Mouse (Mus musculus) cortical plate, adult 2 months (tissue): ENCODE data around the gene Zcchc2. TPM values are rescaled to one million over a fixed set of nuclear protein-coding genes. Genes with fewer than 3 reads are reported as not detected.
A peak's percentile ranks its signal among the peaks of the same experiment; 100 is the strongest.

Experiments used
- H3K27ac ChIP-seq: fragments of 200-500 bp; 2 replicates; pipeline ENCODE4 v1.5.1; 2012; ENCODE audit warnings: low read length, control low read depth, inconsistent platforms; ENCODE audit not compliant: insufficient read depth
- H3K4me1 ChIP-seq: fragments of 200-500 bp; 2 replicates; pipeline ENCODE4 v1.6.1; 2011; ENCODE audit warnings: low read length; ENCODE audit not compliant: control insufficient read depth, insufficient read depth
- H3K4me3 ChIP-seq: fragments of 200-500 bp; 2 replicates; pipeline ENCODE4 v1.5.1; 2011; ENCODE audit warnings: mild to moderate bottlenecking, low read length, control low read depth; ENCODE audit not compliant: insufficient read depth
- CTCF ChIP-seq: fragments of 200-500 bp; IDR thresholded peaks from 2 replicates; pipeline ENCODE4 v1.5.1; 2011; ENCODE audit warnings: mild to moderate bottlenecking, control low read depth, low read length; ENCODE audit not compliant: insufficient read depth; ENCODE audit errors: extremely low read depth
- POLR2A ChIP-seq: fragments of 200-500 bp; IDR thresholded peaks from 2 replicates; pipeline ENCODE4 v1.6.1; 2011; ENCODE audit warnings: mild to moderate bottlenecking, low read length, control low read depth; ENCODE audit not compliant: insufficient read depth; ENCODE audit errors: extremely low read depth
- polyA plus RNA-seq: library from polyadenylated mRNA; depleted of rRNA; stranded (reverse); fragments of >200 nt; gene quantifications from 2 replicates; pipeline ENCODE4 v1.2.3, GENCODE M21; 2012; rRNA removed

Zcchc2 gene
- polyA plus RNA-seq, 1 experiment: 19.6 TPM

DNA sequence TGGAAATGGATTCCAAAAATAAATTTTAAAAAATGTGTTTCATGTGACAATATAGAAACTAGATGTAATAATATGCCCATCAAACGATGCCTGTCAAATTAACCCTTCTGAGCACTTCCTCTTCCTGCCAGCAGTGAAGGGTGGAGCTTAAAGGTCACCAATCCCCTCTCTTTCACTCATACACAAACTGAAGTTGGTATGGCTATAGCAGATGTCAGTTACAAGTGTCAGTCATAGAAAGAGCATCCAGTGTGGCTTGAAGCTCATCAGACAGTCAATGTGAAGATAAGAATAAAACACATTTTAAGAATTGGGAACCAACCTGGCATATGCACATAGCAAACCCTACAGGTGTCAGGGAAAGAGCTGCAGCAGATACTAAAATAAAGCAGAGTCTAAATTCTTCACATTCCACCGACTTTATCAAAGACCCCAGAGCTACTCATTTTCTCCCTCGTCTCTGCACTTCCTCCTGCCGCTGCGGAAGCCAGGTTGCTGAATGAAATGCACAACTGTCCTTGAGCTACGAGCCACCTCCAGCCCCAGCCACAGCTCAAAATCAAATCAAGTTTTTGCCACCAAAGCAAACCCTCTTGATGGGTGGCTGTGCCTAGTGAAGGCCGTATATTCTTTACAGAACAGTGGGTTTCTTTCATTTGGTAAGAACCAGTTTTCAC, 79.8 kb downstream of the Zcchc2 start:
- Histone ChIP-seq H3K27ac (no peak overlapping the region), H3K4me1 (peaks cover 5% of the 10 kb centered on the region; the same call in 1 of the 2 replicates), H3K4me3 (no peak overlapping the region)
- no peak for TF ChIP-seq POLR2A
- no peak for TF ChIP-seq CTCF

DNA sequence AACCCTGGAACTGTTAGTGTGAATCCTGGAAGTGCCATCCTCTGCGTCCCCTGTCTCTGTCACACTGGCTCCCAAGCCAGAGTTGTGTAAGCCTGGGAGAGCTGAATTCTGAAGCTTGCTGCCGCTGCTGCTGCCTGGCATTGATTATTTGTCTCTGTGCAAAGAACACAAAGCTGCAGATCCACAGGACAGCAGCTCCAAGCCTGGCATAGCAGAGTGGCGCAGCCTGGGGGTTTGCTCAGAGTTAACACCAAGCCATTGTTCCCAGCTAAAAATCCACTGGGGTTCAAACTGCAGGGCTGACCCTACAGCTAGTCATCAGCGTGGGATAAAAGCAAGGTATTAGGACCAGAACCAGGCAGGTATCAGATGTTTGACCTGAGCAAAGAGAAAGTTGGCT, 80.6 kb downstream of the Zcchc2 start:
- Histone ChIP-seq H3K27ac (no peak overlapping the region), H3K4me3 (no peak overlapping the region), H3K4me1 (peaks cover 5% of the 10 kb centered on the region; the same call in 1 of the 2 replicates)
- TF ChIP-seq CTCF (no peak), POLR2A (no peak)

DNA sequence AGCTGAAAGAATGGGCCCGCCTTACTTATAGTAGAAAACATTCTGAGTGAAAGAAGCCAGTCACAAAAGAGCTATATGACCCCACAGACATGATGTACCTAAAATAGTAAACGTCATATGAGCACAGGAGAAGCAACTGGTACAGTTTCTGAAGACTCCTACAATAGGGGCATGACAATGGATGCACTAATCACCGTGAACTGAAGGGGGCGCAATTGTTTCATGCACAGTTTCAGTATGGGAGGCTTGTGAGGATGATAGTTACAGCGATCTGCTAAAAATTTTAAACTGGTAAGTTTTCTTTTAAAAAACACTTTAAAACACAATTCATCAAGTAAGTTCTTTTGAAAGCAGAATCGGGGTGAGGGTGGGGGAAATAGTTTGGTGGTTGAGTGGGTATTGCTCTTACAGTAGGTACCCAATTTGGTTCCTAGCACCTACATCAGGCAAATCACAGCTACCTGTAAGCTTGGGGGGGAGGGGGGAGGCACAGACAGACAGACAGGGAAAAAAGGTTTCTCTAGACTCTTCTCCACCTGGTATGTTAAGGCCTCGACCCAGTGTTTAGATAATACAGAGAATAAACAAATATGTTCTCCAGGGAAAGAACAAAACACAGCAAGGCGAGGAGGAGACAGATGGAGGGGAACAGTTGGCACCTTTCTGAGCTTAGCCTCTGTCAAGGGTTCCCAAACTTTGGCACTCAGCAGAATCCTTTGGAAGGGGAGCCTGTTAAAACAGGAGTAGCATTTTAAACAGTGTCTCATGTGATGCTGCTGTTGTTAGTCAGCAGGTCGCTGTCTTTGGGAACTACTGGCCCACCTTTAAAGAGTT, 81.2 kb downstream of the Zcchc2 start:
- H3K27ac ChIP-seq: no peak overlapping the region
- peaks cover 5% of the 10 kb centered on the region; the same call in 1 of the 2 replicates for H3K4me1 ChIP-seq
- TF ChIP-seq CTCF: peak; percentile 89
- no peak for TF ChIP-seq POLR2A
- H3K4me3 ChIP-seq: no peak overlapping the region

DNA sequence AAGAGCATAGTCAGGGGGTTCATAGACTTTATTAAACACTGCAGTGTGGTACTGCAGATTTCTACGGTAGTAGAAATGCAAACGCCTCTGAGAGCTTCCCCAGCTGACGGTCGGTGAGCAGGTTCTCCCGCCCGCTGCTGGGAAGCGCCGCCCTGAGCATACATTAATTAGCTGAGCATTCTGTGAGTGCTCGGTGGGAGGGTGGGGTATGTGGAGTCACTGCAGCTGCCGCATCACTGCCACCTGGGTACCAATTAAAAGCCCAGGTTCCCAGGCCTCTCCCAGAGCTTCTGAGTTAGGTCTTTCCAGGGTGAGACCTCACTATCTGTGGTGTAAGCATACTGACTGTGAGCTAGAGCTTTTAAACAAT, 81.8 kb downstream of the Zcchc2 start:
- no peak overlapping the region for H3K27ac ChIP-seq
- peaks cover 5% of the 10 kb centered on the region; the same call in 1 of the 2 replicates for H3K4me1 ChIP-seq
- no peak overlapping the region for H3K4me3 ChIP-seq
- TF ChIP-seq CTCF (no peak), POLR2A (no peak)

DNA sequence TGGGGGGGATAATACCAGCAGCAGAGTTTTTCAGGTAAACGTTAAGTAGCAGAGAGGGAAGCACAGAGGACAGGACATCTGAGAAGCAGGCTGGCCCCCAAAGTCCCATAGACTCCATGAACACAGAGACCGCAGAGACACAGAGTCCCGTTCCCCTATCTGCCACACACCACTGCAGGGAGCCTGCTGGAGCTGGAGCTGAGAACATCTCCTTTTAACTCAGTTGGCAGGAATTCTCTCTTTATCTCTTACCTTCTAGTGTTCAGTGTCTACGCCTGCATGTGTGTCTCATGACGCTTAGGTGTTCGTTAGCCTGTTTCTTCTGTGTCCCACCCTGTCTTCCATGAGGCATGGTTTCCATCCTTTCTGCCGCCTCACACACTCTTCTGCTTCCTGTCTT, 83.0 kb downstream of the Zcchc2 start:
- H3K4me1 ChIP-seq: peaks cover 5% of the 10 kb centered on the region; the same call in 1 of the 2 replicates
- no peak overlapping the region for H3K4me3 ChIP-seq
- no peak overlapping the region for H3K27ac ChIP-seq
- TF ChIP-seq POLR2A (no peak), CTCF (no peak)

DNA sequence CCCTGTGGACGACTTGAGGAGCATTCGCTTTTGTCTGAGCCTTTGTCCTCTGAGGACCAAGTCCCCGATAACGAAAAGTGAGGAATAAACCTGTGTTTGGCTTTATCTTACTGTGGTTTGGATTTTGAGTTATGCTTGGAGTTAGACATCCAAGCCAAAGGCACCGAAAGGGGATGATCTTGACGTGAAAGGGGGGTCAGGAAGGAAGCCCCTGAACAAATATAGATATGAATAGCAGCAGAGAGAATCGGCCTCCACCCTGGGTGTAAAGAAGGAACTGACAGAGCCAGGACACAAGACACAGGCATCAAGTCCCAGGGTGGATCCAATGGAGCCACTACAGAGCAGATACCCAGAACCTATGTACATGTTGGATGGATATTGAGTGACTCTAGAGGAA, 83.9 kb downstream of the Zcchc2 start:
- no peak overlapping the region for H3K27ac ChIP-seq
- peaks cover 5% of the 10 kb centered on the region; the same call in 1 of the 2 replicates for H3K4me1 ChIP-seq
- no peak for TF ChIP-seq POLR2A
- TF ChIP-seq CTCF: no peak
- H3K4me3 ChIP-seq: no peak overlapping the region

DNA sequence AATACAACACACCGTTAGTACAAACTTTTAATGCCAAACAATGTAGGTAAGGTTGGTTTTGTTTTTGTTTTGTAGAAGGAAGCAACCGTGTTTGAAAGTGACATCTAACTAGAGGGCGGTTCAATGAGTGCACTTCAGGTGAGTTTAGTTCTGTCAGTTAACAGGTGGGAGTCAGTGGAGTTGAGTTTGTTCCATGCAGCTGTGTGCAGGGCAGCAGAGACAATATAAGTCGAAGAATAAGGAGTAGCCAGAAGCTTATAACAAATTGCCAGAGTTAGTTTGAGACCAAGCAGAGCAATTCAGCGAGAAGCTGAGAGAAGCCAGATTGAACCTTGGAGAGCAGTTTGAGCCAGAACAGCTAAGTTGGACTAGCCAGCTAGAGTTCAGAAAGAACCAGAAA, 84.5 kb downstream of the Zcchc2 start:
- no peak overlapping the region for H3K27ac ChIP-seq
- TF ChIP-seq CTCF: no peak
- no peak for TF ChIP-seq POLR2A
- H3K4me1 ChIP-seq: peaks cover 2% of the 10 kb centered on the region; the same call in 1 of the 2 replicates
- H3K4me3 ChIP-seq: no peak overlapping the region

DNA sequence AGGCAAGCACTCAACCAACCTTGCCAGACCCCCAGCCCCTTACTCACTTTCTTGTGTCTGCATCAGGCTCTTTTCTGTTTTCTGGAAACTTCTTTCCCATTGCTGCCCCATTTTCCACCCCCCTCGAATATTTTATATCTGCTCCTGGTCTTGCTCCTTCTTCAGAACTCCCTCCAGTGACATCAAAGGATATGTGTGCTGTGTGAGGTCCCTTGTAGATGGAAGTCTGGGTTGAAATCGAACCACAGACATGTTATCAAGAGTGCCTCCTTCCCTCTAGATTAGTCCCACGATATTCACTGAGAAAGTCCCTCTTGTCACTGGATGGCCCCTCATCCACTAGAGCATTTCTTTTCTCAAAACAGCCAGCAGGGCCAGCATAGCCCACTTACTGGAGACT, 86.4 kb downstream of the Zcchc2 start:
- Histone ChIP-seq H3K4me1 (peaks cover 2% of the 10 kb centered on the region; the same call in 1 of the 2 replicates), H3K4me3 (no peak overlapping the region), H3K27ac (peak overlapping the region; percentile 19; the same call in 1 of the 2 replicates)
- no peak for TF ChIP-seq CTCF
- no peak for TF ChIP-seq POLR2A

DNA sequence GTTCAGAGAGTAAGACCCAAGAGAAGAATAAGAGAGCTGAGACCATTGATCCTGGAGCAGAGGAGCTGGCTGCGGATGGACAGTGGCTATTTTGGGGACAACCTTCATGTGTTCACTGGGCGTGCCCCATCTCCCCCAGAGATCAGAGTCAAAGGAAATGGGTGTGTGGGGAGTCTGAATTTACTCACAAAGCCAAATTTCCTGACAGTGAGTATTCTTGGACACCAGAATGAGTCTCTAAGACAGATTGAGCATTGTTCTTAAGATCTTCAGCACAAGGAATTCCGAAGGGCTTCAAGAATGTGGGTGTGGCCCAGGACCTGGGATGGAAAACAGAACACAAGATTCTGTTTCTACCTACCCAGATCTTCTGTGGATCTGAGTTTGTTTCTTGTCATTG, 87.0 kb downstream of the Zcchc2 start:
- no peak overlapping the region for H3K27ac ChIP-seq
- no peaks in the 10 kb centered on the region for H3K4me1 ChIP-seq
- H3K4me3 ChIP-seq: no peak overlapping the region
- TF ChIP-seq POLR2A: no peak
- TF ChIP-seq CTCF: no peak

Other genes starting within 250 kb of the Zcchc2 start
- 3.9 and 4.0 TPM in 2 replicates for gene Tnfrsf11a, start 209.7 kb upstream of the Zcchc2 start, polyA plus RNA-seq
- gene Phlpp1, start 181.3 kb downstream of the Zcchc2 start, polyA plus RNA-seq: 47.1 and 49.8 TPM in 2 replicates